Mouse (Mus musculus): ENCODE results near the gene Thra.

DNA sequence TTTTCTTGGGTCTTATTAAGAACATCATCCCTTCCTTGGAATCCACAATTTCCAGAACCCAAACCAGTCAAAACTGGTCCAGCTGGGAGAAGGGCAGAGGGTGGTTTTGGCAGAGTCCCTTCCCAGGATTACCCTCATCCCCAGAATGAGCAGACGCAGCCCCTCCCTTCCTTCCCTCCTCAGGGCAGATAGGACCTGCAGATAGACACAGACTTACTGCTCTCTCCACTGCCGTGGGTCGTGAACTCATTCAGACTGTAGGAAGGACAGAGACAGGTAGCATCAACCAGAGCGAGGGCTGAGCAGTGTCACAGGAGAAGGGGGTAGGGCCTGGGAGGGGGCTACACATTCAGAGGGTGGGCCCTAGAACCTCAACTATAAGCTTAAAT lies 29.4 kb upstream of the Thra start:
- TF ChIP-seq POLR2A (IDR thresholded peaks at IDR 0.05; ENCODE audit: borderline replicate concordance, low read depth, low read length) (no peak), CTCF (IDR thresholded peaks at IDR 0.05; ENCODE audit: low read depth, low read length) (no peak)
